Mouse (Mus musculus): ENCODE measurements at regions not wholly inside any gene's neighbourhood (a gene's known extent, or its start where the extent isn't known, plus 50 kb on each side); places are given as distances from the start of the nearest gene placed in this dataset.

- TF ChIP-seq CTCF (IDR thresholded peaks at IDR 0.05; ENCODE audit: control insufficient read depth, insufficient read depth, insufficient replicate concordance, low read depth, low read length) (no peak), POLR2A (IDR thresholded peaks at IDR 0.05; ENCODE audit: control insufficient read depth, low read depth, low read length) (no peak)
These were observed 123.4 kb upstream of the Tmem45b start for GRCm38 (mm10) chr9:31587671-31588070.
